Mouse (Mus musculus): ENCODE measurements around the gene Epb41l3.

Epb41l3 gene

DNA sequence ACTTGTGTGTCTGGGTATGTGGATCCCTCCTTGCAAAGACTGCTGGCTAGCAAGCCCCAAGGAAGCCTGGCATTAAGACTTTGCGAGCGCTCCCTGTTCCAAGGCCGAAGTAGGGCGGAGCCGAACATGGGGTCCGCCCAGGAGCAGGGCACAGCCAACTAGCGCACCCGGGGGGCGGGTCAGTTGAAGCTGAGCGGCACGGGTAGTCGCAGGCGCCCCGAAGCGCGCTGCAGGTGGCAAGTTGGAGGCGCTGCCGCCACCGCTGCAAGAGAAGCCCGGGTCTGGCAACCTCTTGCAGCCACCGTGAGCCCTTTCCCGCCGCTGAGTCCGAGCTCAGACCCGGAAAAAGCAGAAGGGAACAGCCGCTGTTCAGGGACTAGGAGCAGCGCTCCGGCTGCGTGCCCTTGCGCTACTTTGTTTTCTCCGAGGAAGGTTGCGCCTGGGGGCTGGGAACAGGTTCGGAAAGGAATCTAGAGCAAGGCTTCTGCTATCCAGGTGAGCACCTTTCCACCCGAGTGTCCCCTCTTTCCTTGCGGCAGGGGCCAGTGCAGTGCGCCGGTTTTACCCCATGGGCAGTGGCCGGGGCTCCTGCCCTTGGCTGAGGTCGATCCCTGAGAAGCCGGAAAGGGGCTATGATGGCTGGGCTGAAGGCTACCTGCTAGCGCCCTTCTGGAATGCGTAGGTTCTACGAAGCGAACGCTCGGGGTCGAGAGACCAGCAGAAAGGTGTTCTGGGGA is at the start of gene Epb41l3:
Gene Epb41l3 (plus strand): TSS at position 183 of the 737 bp plus-strand sequence.
- DNase-seq (ENCODE audit: low spot score) = peak; percentile 61

DNA sequence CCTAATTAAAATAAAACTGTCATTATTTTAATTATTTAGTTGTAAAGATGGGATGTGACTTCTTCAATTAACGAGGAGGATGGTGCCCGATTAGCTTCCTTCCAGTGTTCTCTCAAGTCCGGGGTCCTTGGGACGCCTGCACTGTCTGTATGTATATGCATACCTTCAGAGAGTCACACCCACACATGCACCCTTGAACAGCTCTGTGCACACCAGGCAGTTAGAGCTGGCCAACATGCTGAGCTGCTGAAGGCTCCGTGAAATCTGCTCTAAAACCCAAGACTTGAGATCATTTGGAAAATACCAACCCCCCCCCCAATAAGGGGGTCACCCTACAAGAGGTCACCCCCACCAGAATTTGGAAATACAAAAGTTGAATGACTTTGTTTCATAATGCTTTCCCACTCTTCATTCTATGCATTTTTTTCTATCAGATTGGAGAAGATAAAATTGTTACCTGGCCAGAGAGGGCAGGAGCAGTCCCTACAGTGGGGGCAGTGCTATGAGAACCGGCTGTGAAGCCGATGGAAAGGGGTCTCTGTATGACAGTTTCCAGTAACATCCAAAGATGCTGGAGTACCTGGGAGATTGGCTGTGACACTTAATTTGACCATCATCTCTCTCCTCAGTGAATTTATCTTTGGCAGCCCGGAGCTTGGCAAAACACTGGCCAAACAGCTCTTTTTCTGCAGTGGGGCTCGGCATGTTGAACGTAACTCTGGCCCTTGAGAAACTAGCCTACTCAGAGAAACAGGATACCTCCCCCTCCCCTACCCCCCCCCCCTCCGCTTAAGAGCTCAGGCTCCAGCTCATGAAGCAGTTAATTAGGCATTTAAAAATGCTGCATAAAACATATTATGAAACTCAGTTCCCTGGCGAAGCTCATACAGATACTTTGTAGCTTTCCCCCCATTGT is 36.5 kb upstream of the Epb41l3 start:
- no peak for DNase-seq (ENCODE audit: low spot score)

DNA sequence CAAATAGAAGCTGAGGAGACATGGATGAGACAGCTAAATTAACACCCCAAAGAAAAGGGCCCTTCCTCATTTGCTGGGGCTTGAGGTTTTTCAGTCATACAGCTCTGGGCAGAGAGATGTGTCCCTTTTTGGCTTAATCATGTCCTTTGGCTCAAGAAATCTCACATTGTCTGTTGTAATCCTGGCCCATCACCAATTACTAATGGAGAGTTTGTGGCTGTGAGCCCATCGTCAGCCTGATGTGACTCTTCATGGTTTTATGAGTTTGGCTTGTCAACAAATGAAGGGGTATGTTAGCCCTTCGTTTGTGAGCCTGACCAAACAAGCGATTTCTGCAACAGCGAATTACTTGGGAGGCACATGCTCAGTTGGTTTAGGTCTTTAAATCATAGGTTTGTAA is 34.0 kb upstream of the Epb41l3 start:
- DNase-seq (ENCODE audit: low spot score) = no peak

DNA sequence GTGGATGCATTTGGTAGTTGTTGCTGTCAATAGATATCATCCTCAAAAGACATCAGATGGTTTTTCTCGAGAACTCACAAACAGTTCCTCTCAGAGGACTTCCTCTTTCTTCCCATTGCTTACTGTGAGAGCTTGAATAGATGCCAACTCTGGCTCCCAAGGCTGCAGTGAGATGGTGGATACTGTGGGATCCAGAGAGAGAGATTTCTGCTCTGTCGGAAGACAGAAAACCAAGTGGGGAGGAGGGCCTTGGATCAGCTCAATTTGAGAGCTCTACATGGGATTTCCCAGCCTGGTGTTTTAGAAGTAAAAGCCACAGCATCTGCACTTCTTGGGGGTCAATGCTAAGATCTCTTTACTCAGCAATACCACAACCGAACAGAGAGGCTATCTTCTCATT is 26.7 kb upstream of the Epb41l3 start:
- no peak for DNase-seq (ENCODE audit: low spot score)

DNA sequence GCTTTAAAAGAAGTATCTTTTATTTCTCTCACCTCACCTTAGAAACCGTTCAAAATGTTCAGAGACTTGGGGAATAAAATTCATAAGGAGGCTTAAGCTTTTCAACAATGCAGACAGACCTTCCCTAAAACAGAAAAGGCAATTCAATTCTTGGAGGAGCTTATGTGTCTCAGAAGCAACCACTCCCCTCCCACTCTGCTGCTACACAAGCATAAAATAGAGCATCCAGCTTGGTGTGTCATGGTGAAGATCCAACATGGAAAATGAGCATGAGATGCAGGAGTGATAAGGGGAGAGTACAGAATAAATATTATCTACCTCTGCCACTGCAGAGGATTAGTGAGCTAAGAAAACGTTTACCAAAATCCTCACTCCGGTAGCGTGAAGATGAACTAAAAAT is 21.5 kb upstream of the Epb41l3 start:
- DNase-seq (ENCODE audit: low spot score) = no peak

DNA sequence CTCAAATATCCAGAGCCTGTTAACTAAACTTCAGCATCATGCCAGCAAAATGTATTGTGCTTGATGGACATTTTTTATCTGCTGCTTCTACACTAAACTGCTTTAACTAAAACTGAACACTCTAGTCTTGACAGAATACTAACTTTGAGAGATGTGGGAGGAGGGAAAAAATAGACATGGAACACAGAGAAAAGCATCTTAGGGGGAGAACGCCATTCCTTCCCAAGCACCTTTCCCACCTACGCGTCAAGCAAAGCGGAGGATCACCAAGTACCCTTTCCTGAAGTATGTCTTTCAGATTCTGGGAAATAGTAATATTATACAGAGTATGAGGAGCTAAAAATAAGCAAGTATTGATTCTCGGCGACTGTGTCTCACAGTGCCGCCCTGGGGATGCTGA is 15.7 kb upstream of the Epb41l3 start:
- no peak for DNase-seq (ENCODE audit: low spot score)

DNA sequence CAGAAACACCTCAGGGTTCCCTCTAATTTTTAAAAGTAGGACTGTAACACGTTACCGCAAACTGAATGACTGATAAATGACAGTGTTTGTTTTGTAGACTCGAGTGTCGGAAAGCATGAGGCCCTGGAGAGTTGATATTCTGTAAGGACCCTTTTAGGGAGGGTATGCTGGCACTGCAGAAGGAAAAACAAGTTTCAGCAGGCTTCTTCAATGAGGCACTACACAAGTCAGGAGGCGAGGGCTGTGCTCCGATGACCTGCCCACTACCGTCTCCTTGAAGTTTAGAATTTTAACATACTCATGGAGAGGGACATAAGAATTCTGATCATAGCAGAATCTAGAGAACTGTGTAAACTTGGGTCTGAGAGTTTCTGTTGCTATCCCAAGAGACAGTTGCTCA is 15.1 kb upstream of the Epb41l3 start:
- DNase-seq (ENCODE audit: low spot score) = no peak

DNA sequence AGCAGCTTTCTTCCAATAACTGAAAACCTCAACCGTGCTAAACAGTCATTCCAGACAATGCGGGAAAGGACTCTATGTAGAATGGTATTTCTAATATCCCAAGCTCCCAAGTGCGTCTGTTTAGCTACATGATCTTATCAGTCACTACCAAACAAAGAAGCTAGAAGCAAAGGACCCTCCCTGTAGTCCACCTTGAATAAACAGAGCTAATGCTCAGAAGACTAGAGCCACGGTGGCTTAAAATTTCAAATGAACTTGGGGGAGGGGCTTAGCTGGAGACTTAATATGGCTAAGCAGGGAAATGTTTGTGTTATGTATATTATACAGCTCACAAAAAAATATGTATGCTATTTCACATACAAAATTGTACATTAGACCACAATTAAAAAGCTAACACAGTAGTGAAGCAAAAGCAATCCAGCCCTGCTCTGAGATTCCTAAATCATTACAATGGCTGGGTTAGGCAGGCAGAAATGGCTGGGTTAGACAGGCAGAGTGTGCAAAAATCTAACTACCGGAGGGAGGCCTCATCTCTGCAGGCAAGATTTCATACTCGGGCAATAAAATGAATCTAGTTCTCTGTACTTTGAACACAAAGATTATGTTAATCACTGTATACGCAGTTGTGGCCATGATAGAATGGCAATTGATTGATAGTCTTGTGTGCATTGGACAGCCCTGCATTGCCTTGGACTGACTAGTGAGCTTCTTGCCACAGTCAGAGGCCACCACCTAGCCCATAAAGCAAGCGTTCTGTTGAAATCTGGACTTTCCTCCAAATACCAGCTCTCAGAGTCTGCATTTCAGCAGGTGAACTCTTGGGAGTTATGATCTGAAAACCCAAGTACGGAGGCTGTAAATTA is 13.4 kb upstream of the Epb41l3 start:
- no peak for DNase-seq (ENCODE audit: low spot score)

DNA sequence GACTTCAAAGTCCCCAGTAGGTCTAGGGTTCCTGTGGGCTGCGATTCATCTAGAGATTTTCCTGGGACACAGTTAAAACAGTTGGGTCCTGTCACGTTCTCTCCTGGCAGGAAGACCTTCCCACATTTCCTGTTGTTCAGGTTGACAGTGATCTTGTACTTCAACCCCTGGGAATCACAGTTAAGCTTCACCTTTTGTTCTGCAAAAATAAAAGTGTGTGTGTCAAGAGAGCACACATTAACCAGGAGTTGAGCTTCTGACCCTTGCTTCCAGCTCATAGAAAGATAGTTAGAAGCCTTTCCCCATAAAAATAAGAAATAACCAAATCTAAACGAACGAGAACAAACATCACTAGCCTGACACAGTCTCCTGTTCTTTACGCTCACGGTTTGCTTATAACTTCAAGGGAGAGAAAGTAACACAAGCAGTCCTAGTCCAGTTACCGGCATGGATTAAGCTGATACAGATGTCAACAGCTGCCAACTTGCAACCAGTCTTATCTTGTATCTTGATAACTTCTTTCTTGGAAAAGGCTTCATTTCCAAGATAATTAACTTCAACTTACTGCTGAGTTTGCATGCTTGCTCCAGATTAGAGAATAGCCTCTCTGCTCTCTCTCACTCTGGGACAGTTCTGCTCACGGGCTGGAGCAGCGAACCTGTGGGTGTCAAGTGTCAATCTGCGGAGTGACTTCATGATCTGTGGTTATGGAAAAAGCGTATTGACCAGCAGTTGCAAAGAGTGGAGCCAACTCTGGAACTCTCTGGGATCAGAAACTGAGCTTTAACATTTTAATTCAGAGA is 7.3 kb upstream of the Epb41l3 start:
- no peak for DNase-seq (ENCODE audit: low spot score)

DNA sequence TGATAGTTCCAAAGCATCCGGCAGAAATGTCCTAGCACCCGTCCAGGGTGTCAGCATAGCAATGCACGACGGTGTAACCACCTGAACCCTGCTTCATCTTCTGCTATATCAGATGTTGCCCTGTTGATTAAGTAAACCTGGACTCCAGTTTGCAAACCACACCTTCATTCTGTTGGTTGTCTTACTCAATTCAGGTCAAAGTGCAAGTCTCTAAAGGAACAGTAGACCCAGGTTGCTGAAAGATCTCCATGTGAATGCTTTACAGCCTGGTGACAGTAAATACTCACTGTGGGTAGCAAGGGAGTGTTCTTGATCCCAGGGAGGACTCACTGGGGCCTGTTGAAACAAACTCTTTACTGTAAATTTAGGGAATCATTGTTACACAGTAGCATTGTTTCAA is 1.4 kb upstream of the Epb41l3 start:
- no peak for DNase-seq (ENCODE audit: low spot score)

DNA sequence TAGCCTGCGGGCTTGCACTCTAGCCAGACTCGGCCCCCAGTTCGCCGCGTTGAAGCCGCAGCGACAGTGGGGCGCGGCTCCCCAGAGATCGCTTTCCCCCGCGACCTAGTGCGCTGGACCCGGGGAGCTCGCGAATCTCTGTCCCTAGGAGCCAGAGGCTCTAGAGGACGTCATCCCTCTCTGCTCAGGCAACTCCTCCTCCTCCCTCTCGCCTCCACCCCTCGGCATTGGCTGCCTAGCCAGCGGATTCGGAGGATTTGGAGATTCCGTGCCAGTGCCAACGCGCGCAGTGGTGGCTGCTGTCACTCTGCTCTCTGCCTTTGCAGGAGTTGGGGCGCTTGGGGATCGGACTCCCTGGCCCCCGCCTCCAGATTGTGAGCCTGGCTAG is 749 bp downstream of the Epb41l3 start:
- DNase-seq (ENCODE audit: low spot score) = peak; percentile 17

DNA sequence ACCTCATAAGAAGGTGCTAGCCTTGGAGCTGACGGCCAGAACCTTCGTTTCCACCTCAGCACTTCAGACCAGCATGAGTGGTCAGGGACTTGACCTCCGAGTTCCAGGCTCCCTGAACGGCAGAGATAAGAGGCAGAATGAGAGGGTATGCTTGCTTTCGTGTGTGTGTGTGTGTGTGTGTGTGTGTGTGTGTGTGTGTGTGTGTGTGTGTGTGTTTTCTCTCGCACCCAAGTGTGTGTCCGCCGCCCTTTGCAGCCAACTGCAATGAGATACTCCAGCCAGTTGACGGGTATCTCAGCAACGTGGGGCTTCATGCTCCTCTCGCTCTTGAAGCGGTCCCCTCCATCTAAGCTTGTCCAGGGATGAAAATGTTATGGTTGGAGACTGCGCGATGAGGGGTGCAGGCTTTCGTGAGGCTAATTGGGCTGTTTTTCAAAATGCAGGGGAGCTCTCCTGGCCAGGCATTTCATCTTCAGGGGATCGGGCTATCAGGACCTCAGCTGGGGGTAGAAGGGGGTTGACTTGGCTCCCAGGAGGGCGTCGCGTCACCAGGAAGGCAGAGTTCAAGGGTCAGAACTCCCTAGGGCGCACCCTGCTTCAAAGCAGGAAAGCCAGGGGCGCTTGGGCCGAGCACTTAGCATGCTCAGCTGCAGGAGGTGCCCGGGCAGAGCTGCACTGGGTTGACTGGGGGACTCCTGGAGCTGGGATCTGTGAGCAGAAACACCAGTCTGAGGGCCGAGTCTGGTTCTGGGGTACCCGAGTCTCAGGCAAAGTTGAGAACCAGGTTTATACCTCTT is 1.5 kb downstream of the Epb41l3 start:
- DNase-seq (ENCODE audit: low spot score) = no peak

DNA sequence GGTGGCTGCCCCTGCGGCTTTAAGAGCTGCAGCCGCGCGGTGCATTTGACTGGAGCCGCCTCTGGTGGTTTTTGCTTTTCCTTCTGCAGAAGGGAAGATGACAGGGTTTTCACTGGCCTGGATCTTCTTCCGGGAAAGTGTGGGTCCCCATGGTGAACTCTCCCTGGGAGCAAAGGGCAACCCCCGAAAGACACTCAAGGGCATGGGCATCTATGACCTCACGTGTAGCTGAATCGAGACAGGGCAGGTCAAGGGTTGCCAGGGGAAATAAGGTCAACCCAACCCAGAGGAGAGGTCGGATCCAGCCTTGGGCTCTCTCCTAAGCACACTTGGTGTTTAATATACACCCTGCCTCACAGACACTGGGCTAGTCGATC is 2.0 kb downstream of the Epb41l3 start:
- DNase-seq (ENCODE audit: low spot score) = no peak

DNA sequence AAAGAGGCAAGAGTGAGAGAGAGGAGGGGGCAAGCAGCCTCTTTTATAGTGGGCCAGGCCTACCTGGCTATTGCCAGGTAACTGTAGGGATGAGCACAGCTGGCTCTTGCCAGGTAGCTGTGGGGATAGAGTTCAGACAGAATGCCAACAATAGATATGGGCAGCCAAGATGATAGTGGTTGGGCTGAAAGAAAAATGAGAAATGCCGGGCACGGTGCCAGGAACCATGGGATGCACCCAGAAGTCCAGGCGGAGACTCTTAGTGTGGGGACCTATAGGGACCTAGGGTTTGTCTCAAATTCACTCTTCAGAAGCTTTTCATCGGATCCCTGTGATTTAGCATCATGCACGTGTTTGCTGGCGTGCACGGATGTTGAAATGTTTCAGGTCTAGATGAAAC is 6.8 kb downstream of the Epb41l3 start:
- DNase-seq (ENCODE audit: low spot score) = no peak

DNA sequence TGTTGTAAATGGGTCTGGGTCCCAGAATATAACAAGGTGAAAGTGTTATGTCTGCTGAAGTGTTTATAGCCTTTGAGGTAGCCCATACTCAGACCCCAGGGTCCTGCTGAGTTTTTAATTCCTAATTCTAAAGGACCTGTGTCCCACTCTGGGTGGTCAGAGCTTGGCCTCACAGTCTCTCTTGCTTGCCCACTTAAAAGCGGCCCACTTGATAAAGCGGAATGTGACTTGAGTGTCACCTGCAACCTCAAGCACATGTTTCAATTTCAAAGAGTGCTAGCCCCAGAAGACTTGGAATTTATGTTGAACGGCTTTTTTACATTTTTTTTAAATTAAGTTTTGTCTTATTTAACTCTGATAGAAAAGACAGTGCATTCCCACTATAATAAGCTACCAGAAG is 16.1 kb downstream of the Epb41l3 start:
- DNase-seq (ENCODE audit: low spot score) = no peak

DNA sequence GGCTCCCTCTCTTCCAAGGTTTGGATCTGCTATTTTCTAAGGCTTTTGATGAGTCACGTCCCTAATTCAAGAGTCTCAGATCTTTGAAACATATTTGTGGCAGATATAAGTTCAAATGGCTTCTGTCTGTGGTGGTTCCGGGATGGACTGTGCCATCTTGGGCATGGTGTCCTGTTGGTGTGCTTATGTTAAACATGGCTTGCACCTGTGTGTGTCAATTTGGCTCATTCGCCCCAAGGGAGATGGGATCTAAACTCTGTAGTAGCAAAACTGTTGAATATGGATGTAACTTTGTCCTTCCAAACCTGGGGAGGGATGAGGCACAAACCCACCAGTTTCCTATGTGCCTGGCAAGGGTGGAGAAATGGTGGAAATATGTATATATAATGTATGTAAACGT is 21.6 kb downstream of the Epb41l3 start:
- DNase-seq (ENCODE audit: low spot score) = no peak

DNA sequence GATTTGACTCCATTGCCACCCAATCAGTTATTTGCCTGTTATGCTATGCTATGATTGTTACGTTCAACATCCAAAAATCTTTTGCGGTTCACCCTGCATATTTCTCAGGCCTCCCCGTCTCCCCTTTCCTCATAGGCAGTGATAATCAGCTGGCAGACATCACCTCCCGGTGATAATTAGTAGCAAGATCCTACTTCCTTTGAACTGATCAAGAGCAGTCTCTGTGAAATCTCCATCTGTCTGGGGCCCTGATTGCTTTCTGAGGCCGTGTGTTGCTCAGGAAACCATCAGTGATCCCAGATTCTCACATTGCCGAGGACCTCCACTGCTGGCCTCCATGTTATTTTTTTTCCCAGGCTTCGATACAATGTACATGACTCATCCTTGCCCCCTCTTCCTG is 22.5 kb downstream of the Epb41l3 start:
- no peak for DNase-seq (ENCODE audit: low spot score)

DNA sequence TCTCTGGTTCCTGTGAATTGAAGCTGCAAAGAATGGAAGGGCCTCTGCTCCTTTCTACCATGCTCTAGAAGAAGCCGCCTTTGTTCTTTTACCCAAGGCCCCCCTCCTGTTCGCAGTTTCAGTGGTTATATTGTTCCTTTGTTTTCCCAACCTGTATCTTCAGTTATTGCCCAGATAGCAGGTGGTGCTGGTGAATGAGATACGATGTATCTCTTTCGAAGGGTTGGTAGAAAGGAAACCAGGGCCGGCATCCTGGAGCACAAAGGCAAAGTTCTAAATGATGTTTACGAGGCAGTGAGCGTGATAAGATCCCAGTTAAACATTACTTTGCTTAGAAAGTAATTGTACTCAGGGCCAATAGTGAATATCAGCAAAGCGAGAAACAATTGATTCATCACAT is 27.8 kb downstream of the Epb41l3 start:
- no peak for DNase-seq (ENCODE audit: low spot score)

DNA sequence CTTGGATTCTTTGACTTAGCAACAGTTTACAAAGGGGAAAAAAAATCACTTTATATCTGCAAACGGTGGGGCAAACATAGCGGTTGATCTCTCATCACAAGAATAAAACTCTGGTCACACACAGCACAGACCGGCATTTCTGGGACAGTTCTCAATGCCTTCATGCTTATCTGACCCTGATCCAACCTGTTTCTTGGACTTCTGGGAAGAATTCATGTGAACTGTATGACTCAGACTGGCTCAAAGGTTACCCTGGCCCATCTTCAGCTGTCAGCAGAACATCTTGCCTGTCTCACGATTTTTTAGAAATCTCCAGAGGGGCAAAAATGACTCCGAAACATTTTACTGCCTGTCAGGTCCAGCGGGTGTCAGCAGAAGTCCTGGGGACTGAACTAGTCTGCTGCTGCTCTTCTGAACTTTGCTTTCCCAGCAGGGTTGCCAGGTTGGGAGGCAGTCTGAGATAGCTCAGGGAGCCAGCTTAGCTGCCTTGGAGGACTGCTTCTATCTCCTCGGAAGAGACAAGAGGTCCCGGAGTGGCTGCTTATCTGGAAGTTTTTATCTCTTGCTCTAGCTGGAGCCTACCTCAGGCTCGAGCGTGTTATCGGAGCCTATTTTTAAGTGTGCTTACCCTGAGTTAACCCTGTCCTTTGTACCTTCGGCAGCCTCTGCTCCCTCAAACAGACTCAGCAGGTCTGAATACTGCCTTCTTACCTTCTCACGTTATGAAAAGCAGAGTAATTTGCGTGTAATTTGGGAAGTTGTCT is 29.7 kb downstream of the Epb41l3 start:
- no peak for DNase-seq (ENCODE audit: low spot score)

DNA sequence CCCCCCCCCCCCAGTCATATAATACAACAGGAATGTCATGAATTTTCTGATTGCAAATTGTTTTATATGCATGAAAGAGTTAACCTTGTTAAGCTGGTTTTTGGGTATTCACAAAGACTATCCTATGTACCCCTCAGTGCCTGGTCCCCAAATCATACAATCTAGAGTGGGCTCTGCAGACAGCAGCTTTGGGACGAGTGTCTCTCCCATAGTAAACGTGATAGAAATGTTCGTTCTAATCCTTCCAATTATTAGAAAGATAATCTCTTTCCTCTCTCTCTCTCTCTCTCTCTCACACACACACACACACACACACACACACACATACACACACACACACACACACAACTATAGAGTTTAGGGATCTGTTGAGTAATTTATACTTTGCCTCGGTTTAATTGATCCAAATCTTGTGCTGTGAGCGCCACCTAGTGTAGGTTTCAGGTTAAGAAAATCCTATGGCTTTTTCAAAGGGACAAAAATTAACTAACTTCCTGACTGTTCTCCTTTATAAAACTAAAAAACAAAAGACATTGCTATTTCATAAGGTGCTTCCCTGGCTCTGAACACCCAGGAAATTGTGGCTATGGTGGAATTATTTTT is 30.4 kb downstream of the Epb41l3 start:
- DNase-seq (ENCODE audit: low spot score) = peak; percentile 47

All from urinary bladder, postnatal 25 days (tissue).